Mouse (Mus musculus) heart, adult 2 months (tissue): ENCODE data around the gene Usp37.

Experiments
- CTCF ChIP-seq: fragments of 200-600 bp; IDR thresholded peaks from 2 replicates; pipeline ENCODE4 v1.8.1; 2022; ENCODE audit warnings: antibody characterized with exemption, mild to moderate bottlenecking, moderate library complexity
- POLR2A ChIP-seq: fragments of 200-500 bp; IDR thresholded peaks from 2 replicates; pipeline ENCODE4 v1.6.1; 2011; ENCODE audit warnings: mild to moderate bottlenecking, low read depth, low read length, control low read depth; ENCODE audit not compliant: insufficient read depth

GRCm38 (mm10) chr1:74408589-74409504 is 135.2 kb downstream of the Usp37 start, which contains the start of gene Vil1:
- TF ChIP-seq POLR2A (no peak), CTCF (no peak)
